Mouse (Mus musculus): ENCODE results near the gene Mapre3. TPM values are rescaled to one million over a fixed set of nuclear protein-coding genes. Genes with fewer than 3 reads are reported as not detected.

The Mapre3 gene
- polyA plus RNA-seq, 1 experiment from 2014 or later, result 43.7 TPM

- WGBS, result 90% methylated on average over 5 of the region's 5 CpGs
- Histone ChIP-seq H3K4me2 (ENCODE audit: low read depth) (no peak overlapping the region), H3K27me3 (ENCODE audit: control insufficient read depth, insufficient read depth, low read length) (no peaks in the 10 kb centered on the region), H3K4me3 (ENCODE audit: low read depth, low read length) (no peak overlapping the region), H3K27ac (ENCODE audit: low read depth, low read length) (no peak overlapping the region), H3K9me3 (ENCODE audit: control insufficient read depth, low read length) (no peaks in the 10 kb centered on the region), H3K4me1 (ENCODE audit: control insufficient read depth, insufficient read depth, low read length) (no peaks in the 10 kb centered on the region), H3K36me3 (ENCODE audit: control insufficient read depth, insufficient read depth, low read length) (peaks cover 3% of the 10 kb centered on the region; the same call in 1 of the 2 replicates), H3K9ac (ENCODE audit: low read length) (no peak overlapping the region)
- no peak for ATAC-seq (ENCODE audit: insufficient read depth, low FRiP score, low TSS enrichment)
- DNase-seq (ENCODE audit: low spot score), result no peak
Observed at GRCm38 (mm10) chr5:30787381-30787780, 27.1 kb upstream of the Mapre3 start.

DNA sequence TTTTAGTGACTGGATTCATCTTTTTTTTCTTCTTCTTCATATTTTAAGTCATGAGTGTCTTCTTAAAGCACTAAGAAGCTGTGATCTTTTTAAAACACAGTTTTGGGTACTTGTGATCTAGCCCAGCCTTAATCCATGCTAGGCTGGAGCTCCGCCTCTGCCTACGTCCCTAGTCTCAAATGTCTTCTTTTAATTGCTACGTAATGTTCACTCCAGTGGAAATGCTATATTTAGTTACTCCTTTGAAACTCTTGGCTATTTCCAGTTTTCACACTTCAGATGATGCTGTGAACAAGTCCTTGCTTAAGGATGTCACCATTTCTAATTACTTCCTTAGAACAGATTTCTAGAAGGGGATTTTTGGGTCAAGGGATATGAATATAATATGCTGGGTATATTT lies 24.4 kb upstream of the Mapre3 start:
- Histone ChIP-seq H3K9ac (ENCODE audit: low read length) (no peak overlapping the region), H3K4me2 (ENCODE audit: low read depth) (no peak overlapping the region), H3K27me3 (ENCODE audit: control insufficient read depth, insufficient read depth, low read length) (no peaks in the 10 kb centered on the region), H3K36me3 (ENCODE audit: control insufficient read depth, insufficient read depth, low read length) (peaks cover 3% of the 10 kb centered on the region; the same call in 1 of the 2 replicates), H3K27ac (ENCODE audit: low read depth, low read length) (no peak overlapping the region), H3K4me3 (ENCODE audit: low read depth, low read length) (no peak overlapping the region), H3K9me3 (ENCODE audit: control insufficient read depth, low read length) (no peaks in the 10 kb centered on the region), H3K4me1 (ENCODE audit: control insufficient read depth, insufficient read depth, low read length) (no peaks in the 10 kb centered on the region)
- ATAC-seq (ENCODE audit: insufficient read depth, low FRiP score, low TSS enrichment) (no peak), DNase-seq (ENCODE audit: low spot score) (no peak)
- 90% methylated on average over 3 of the region's 3 CpGs for WGBS

DNA sequence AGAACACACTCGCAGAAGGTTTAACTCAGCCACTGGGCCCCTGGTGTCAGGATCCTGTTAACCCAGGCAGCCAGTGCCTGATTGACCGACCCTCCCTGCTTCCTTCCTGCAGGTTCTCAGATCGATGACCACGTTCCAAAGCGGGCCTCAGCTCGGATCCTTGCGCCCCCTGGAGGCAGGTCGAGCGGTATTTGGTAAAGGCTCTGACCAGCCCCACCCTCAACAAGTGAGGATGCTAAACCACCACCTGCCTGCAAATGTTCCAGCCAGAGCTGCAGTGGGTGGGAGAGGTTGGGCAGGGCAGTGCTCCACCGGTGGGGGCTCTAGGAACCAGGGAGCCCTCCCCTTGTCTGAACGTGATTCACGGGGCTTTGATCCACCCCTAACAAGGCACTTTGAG lies 18.3 kb upstream of the Mapre3 start:
- WGBS, result 17% methylated on average over 12 of the region's 12 CpGs
- peaks cover 5% of the 10 kb centered on the region for H3K36me3 ChIP-seq (ENCODE audit: control insufficient read depth, insufficient read depth, low read length)
- ATAC-seq (ENCODE audit: insufficient read depth, low FRiP score, low TSS enrichment), result 0 out of 2 replicates have a peak, but pooled peaks have one; percentile 27

DNA sequence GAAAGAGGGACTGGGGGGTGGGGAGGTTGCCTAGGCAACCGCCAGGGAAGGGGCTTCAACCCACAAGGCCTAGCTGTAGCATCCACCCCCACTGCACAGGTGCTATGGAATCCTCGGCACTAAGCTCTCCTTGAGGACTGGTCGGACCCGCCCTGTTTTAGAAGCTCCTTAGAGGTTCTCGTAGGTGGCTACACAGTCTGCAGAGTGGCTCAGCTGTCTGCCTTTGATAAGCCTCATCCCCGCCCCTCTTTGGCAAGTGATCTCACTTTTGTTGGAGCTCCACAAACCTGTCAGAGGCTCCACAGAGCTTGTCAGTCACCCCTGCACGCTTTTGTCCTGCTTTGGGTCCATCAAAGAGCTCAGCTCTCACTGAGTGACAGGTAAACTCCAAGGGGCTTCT lies 17.0 kb upstream of the Mapre3 start:
- WGBS, result 83% methylated on average over 7 of the region's 7 CpGs
- no peak for DNase-seq (ENCODE audit: low spot score)
- Histone ChIP-seq H3K9me3 (ENCODE audit: control insufficient read depth, low read length) (no peaks in the 10 kb centered on the region), H3K4me3 (ENCODE audit: low read depth, low read length) (no peak overlapping the region), H3K27ac (ENCODE audit: low read depth, low read length) (no peak overlapping the region), H3K4me1 (ENCODE audit: control insufficient read depth, insufficient read depth, low read length) (no peaks in the 10 kb centered on the region), H3K4me2 (ENCODE audit: low read depth) (no peak overlapping the region), H3K27me3 (ENCODE audit: control insufficient read depth, insufficient read depth, low read length) (no peaks in the 10 kb centered on the region), H3K36me3 (ENCODE audit: control insufficient read depth, insufficient read depth, low read length) (peaks cover 5% of the 10 kb centered on the region), H3K9ac (ENCODE audit: low read length) (no peak overlapping the region; the same call in 1 of the 2 replicates)
- ATAC-seq (ENCODE audit: insufficient read depth, low FRiP score, low TSS enrichment), result 0 out of 2 replicates have a peak, but pooled peaks have one; percentile 18

More for the DNA sequence above, 18.3 kb upstream of the Mapre3 start:
- peak; percentile 81 for DNase-seq (ENCODE audit: low spot score)
- Histone ChIP-seq H3K27me3 (ENCODE audit: control insufficient read depth, insufficient read depth, low read length) (no peaks in the 10 kb centered on the region), H3K4me2 (ENCODE audit: low read depth) (no peak overlapping the region), H3K9me3 (ENCODE audit: control insufficient read depth, low read length) (no peaks in the 10 kb centered on the region), H3K4me3 (ENCODE audit: low read depth, low read length) (no peak overlapping the region), H3K27ac (ENCODE audit: low read depth, low read length) (no peak overlapping the region), H3K9ac (ENCODE audit: low read length) (no peak overlapping the region), H3K4me1 (ENCODE audit: control insufficient read depth, insufficient read depth, low read length) (no peaks in the 10 kb centered on the region)

GRCm38 (mm10) chr5:30797982-30798381 lies 16.5 kb upstream of the Mapre3 start:
- Histone ChIP-seq H3K27me3 (ENCODE audit: control insufficient read depth, insufficient read depth, low read length) (no peaks in the 10 kb centered on the region), H3K4me2 (ENCODE audit: low read depth) (no peak overlapping the region), H3K27ac (ENCODE audit: low read depth, low read length) (no peak overlapping the region), H3K9me3 (ENCODE audit: control insufficient read depth, low read length) (no peaks in the 10 kb centered on the region), H3K9ac (ENCODE audit: low read length) (no peak overlapping the region), H3K36me3 (ENCODE audit: control insufficient read depth, insufficient read depth, low read length) (peaks cover 5% of the 10 kb centered on the region), H3K4me1 (ENCODE audit: control insufficient read depth, insufficient read depth, low read length) (no peaks in the 10 kb centered on the region), H3K4me3 (ENCODE audit: low read depth, low read length) (no peak overlapping the region)
- DNase-seq (ENCODE audit: low spot score) (no peak), ATAC-seq (ENCODE audit: insufficient read depth, low FRiP score, low TSS enrichment) (no peak)
- 89% methylated on average over 8 of the region's 8 CpGs for WGBS

- H3K9me3 ChIP-seq (ENCODE audit: control insufficient read depth, low read length), result no peaks in the 10 kb centered on the region
- H3K9ac ChIP-seq (ENCODE audit: low read length), result no peak overlapping the region
- H3K4me3 ChIP-seq (ENCODE audit: low read depth, low read length), result no peak overlapping the region
- no peak overlapping the region for H3K4me2 ChIP-seq (ENCODE audit: low read depth)
- H3K4me1 ChIP-seq (ENCODE audit: control insufficient read depth, insufficient read depth, low read length), result no peaks in the 10 kb centered on the region
- no peak for DNase-seq (ENCODE audit: low spot score)
- H3K27ac ChIP-seq (ENCODE audit: low read depth, low read length), result no peak overlapping the region
- 82% methylated on average over 6 of the region's 6 CpGs for WGBS
- H3K36me3 ChIP-seq (ENCODE audit: control insufficient read depth, insufficient read depth, low read length), result peaks cover 4% of the 10 kb centered on the region
- ATAC-seq (ENCODE audit: insufficient read depth, low FRiP score, low TSS enrichment), result no peak
- H3K27me3 ChIP-seq (ENCODE audit: control insufficient read depth, insufficient read depth, low read length), result no peaks in the 10 kb centered on the region
Observed at GRCm38 (mm10) chr5:30798965-30799364, 15.5 kb upstream of the Mapre3 start.

DNA sequence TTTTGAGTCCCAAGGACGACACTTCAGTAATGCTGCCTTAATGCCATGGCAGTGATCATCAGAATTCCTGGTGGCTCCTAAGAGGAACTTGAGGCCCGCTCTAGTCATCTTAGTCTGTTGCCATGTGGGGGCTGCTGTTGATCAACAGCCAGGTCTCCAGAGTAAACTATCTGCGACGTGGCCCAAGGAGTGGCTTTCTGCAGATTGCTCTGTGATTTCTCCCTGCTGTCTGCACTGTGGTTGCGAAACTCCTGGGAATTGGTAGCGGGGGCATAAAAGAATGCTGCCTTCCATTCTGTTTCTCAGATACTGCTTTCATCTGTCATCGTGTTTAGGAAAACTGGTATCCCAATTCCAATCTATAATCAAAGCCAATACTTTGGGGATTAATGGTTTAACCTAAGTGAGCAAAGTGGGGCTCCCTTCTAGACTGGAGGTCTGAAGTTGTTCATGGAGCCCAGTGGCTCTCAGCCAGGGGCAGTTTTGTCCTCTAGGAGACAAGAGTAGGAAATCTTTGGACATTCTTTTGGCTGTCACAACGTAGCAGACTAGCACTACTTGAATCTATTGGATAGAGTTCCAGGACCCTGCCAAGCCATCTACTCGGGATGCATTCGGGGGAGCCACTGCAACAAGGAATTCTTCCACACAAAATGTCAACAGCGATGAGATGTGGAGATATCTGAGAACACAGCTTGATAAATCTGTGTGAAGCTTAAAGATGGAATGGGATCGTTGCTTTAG lies 11.5 kb upstream of the Mapre3 start:
- H3K27ac ChIP-seq (ENCODE audit: low read depth, low read length), result no peak overlapping the region
- 84% methylated on average over 12 of the region's 12 CpGs for WGBS
- no peak for ATAC-seq (ENCODE audit: insufficient read depth, low FRiP score, low TSS enrichment)

GRCm38 (mm10) chr5:30806106-30806505 lies 8.3 kb upstream of the Mapre3 start:
- DNase-seq (ENCODE audit: low spot score), result peak; percentile 83
- peak; percentile 63; the same call in 1 of the 2 replicates for ATAC-seq (ENCODE audit: insufficient read depth, low FRiP score, low TSS enrichment)
- H3K9me3 ChIP-seq (ENCODE audit: control insufficient read depth, low read length), result no peaks in the 10 kb centered on the region
- 10% methylated on average over 3 of the region's 3 CpGs for WGBS
- H3K36me3 ChIP-seq (ENCODE audit: control insufficient read depth, insufficient read depth, low read length), result no peaks in the 10 kb centered on the region
- no peak overlapping the region for H3K4me3 ChIP-seq (ENCODE audit: low read depth, low read length)
- no peak overlapping the region for H3K9ac ChIP-seq (ENCODE audit: low read length)
- no peak overlapping the region for H3K4me2 ChIP-seq (ENCODE audit: low read depth)
- H3K27ac ChIP-seq (ENCODE audit: low read depth, low read length), result no peak overlapping the region
- no peaks in the 10 kb centered on the region for H3K4me1 ChIP-seq (ENCODE audit: control insufficient read depth, insufficient read depth, low read length)
- H3K27me3 ChIP-seq (ENCODE audit: control insufficient read depth, insufficient read depth, low read length), result no peaks in the 10 kb centered on the region

More for the DNA sequence above, 11.5 kb upstream of the Mapre3 start:
- H3K4me3 ChIP-seq (ENCODE audit: low read depth, low read length), result no peak overlapping the region
- no peak overlapping the region for H3K4me2 ChIP-seq (ENCODE audit: low read depth)
- H3K9ac ChIP-seq (ENCODE audit: low read length), result no peak overlapping the region
- no peak for DNase-seq (ENCODE audit: low spot score)
- no peaks in the 10 kb centered on the region for H3K36me3 ChIP-seq (ENCODE audit: control insufficient read depth, insufficient read depth, low read length)
- no peaks in the 10 kb centered on the region for H3K9me3 ChIP-seq (ENCODE audit: control insufficient read depth, low read length)
- H3K27me3 ChIP-seq (ENCODE audit: control insufficient read depth, insufficient read depth, low read length), result no peaks in the 10 kb centered on the region
- H3K4me1 ChIP-seq (ENCODE audit: control insufficient read depth, insufficient read depth, low read length), result no peaks in the 10 kb centered on the region

- Histone ChIP-seq H3K36me3 (ENCODE audit: control insufficient read depth, insufficient read depth, low read length) (no peaks in the 10 kb centered on the region), H3K9me3 (ENCODE audit: control insufficient read depth, low read length) (no peaks in the 10 kb centered on the region), H3K4me1 (ENCODE audit: control insufficient read depth, insufficient read depth, low read length) (peaks cover 8% of the 10 kb centered on the region), H3K4me2 (ENCODE audit: low read depth) (peak overlapping the region; percentile 75), H3K9ac (ENCODE audit: low read length) (peak overlapping the region; percentile 84), H3K27me3 (ENCODE audit: control insufficient read depth, insufficient read depth, low read length) (no peaks in the 10 kb centered on the region), H3K4me3 (ENCODE audit: low read depth, low read length) (peak overlapping the region; percentile 89), H3K27ac (ENCODE audit: low read depth, low read length) (peak overlapping the region; percentile 78)
- WGBS, result 3% methylated on average over 7 of the region's 7 CpGs
- DNase-seq (ENCODE audit: low spot score) (no peak), ATAC-seq (ENCODE audit: insufficient read depth, low FRiP score, low TSS enrichment) (no peak)
Observed at GRCm38 (mm10) chr5:30815120-30815465, 652 bp downstream of the Mapre3 start.
